Mouse (Mus musculus): Measurements from ENCODE around the gene Lsamp.

- TF ChIP-seq POLR2A (IDR thresholded peaks at IDR 0.05; ENCODE audit: low read depth, low read length) = no peak
- TF ChIP-seq CTCF (IDR thresholded peaks at IDR 0.05; ENCODE audit: extremely low read depth, insufficient read depth, insufficient read length, insufficient replicate concordance) = no peak
Measured at GRCm38 (mm10) chr16:42004166-42004565, 2020.0 kb downstream of the Lsamp start.
